ENCODE assay signal across 9 mouse cellular contexts in genomic region chr1:180546798-180547750, GRCm38 (mm10). TPM values are rescaled to one million over a fixed set of nuclear protein-coding genes. Genes with fewer than 3 reads are reported as not detected.
A peak's percentile ranks its signal among the peaks of the same experiment; 100 is the strongest.
DNase-seq lines count a peak whose midpoint lies in the region; ATAC-seq and TF ChIP-seq lines count a peak whose summit lies in the region.
"Had no signal": no experiment of that assay in that cellular context is flagged by ENCODE, and none has a peak within 500 bp of the region (broad histone marks: within the 10 kb centered on the region; RNA-seq: fewer than 3 reads in every experiment).

No protein-coding gene starts in this region.

- intact Hi-C loops in gastrocnemius, adult 2 months (cut with DNase I), result no loop called here

- H3K9me3 ChIP-seq in MEL (replicated peaks; ENCODE audit: insufficient read depth, low read length), result no peaks in the 10 kb centered on the region
- H3K9me3 ChIP-seq in intestine, embryonic 14.5 days (ENCODE audit: control insufficient read depth, low read length), result no peaks in the 10 kb centered on the region
- no peaks in the 10 kb centered on the region for H3K9me3 ChIP-seq in liver, embryonic 15.5 days (replicated peaks)

- H3K4me1 ChIP-seq in MEL (ENCODE audit: control insufficient read depth in 1 of 2, insufficient read depth in 2 of 2, low read length in 2 of 2), result peaks cover 2 to 5% of the 10 kb centered on the region in 2 experiments; a peak in 2 of 4 replicates
- peaks cover 11% of the 10 kb centered on the region for H3K4me1 ChIP-seq in intestine, embryonic 14.5 days (replicated peaks; ENCODE audit: control insufficient read depth, insufficient read depth, low read length)
- no peaks in the 10 kb centered on the region; the same call in 1 of the 2 replicates for H3K4me1 ChIP-seq in liver, embryonic 15.5 days (replicated peaks)

- H3K27me3 ChIP-seq in MEL (ENCODE audit: control insufficient read depth in 1 of 2, insufficient read depth in 2 of 2, low read length in 2 of 2), result peaks cover 0 to 1% of the 10 kb centered on the region in 2 experiments; a peak in 2 of 4 replicates
- H3K27me3 ChIP-seq in intestine, embryonic 14.5 days (replicated peaks; ENCODE audit: control insufficient read depth, insufficient read depth, low read length), result no peaks in the 10 kb centered on the region
- H3K27me3 ChIP-seq in liver, embryonic 15.5 days, result peaks cover 38% of the 10 kb centered on the region

- no peak overlapping the region for H3K27ac ChIP-seq in gastrocnemius, adult 2 months
- no peak overlapping the region for H3K27ac ChIP-seq in MEL (ENCODE audit: control insufficient read depth, low read depth, low read length)
- H3K27ac ChIP-seq in intestine, embryonic 14.5 days (ENCODE audit: low read depth), result 0 out of 2 replicates have a peak overlapping the region, but pooled peaks have one; percentile 11
- no peak overlapping the region for H3K27ac ChIP-seq in liver, embryonic 15.5 days (replicated peaks)

- no peak for TF ChIP-seq CTCF in gastrocnemius, adult 2 months (IDR thresholded peaks at IDR 0.05)
- no peak for TF ChIP-seq CTCF in MEL (IDR thresholded peaks at IDR 0.05 in 2 of 3, conservative IDR thresholded peaks at IDR 0.05 in 1 of 3; ENCODE audit: control insufficient read depth in 1 of 3, insufficient read depth in 1 of 3, low read depth in 2 of 3, low read length in 3 of 3, poor library complexity in 1 of 3, severe bottlenecking in 1 of 3)

- no peak for TF ChIP-seq EP300 in MEL (IDR thresholded peaks at IDR 0.05; ENCODE audit: low read depth in 1 of 2, low read length in 2 of 2)

- H3K36me3 ChIP-seq in MEL (ENCODE audit: control insufficient read depth in 1 of 2, insufficient read depth in 2 of 2, low read length in 2 of 2), result no peaks in the 10 kb centered on the region
- H3K36me3 ChIP-seq in intestine, embryonic 14.5 days (ENCODE audit: control insufficient read depth, insufficient read depth, low read length), result no peaks in the 10 kb centered on the region
- no peaks in the 10 kb centered on the region for H3K36me3 ChIP-seq in liver, embryonic 15.5 days (replicated peaks)

- H3K4me3 ChIP-seq in gastrocnemius, adult 2 months, result peak overlapping the region; percentile 50
- no peak overlapping the region for H3K4me3 ChIP-seq in MEL (ENCODE audit: control insufficient read depth in 1 of 2, insufficient read depth in 1 of 2, low read depth in 2 of 2, low read length in 2 of 2)
- no peak overlapping the region for H3K4me3 ChIP-seq in intestine, embryonic 14.5 days (ENCODE audit: low read depth, low read length)
- H3K4me3 ChIP-seq in liver, embryonic 15.5 days (replicated peaks), result no peak overlapping the region
- H3K4me3 ChIP-seq: erythroblast, embryonic 14.5 days had no signal

- WGBS in intestine, embryonic 14.5 days, result 50% methylated on average over 13 of the region's 13 CpGs
- 50% methylated on average over 13 of the region's 13 CpGs for WGBS in liver, embryonic 15.5 days (ENCODE audit: insufficient replicate concordance)

- H3K4me2 ChIP-seq in intestine, embryonic 14.5 days (ENCODE audit: low read length), result peak overlapping the region; percentile 48
- H3K4me2 ChIP-seq in liver, embryonic 15.5 days, result peak overlapping the region; percentile 23; the same call in 1 of the 2 replicates

- H3K9ac ChIP-seq in MEL (ENCODE audit: control insufficient read depth, low read depth, low read length, poor library complexity, severe bottlenecking), result no peak overlapping the region
- H3K9ac ChIP-seq in intestine, embryonic 14.5 days (ENCODE audit: low read length), result peak overlapping the region; percentile 11; the same call in 1 of the 2 replicates
- no peak overlapping the region for H3K9ac ChIP-seq in liver, embryonic 15.5 days

- 0 out of 2 replicates have a peak, but pooled peaks have one; percentile 3 for ATAC-seq in intestine, embryonic 14.5 days (replicated peaks; ENCODE audit: low FRiP score, low TSS enrichment, low read depth)
- ATAC-seq in liver, embryonic 15.5 days (ENCODE audit: insufficient read depth), result no peak

- TF ChIP-seq POLR2A in MEL (IDR thresholded peaks at IDR 0.05; ENCODE audit: control insufficient read depth in 1 of 2, insufficient read depth in 1 of 2, low read depth in 1 of 2, low read length in 2 of 2, poor library complexity in 1 of 2), result no peak

- no peaks in the 10 kb centered on the region for H3K79me2 ChIP-seq in MEL (ENCODE audit: control insufficient read depth, insufficient read depth, low read length, poor library complexity)

- no peak for TF ChIP-seq RAD21 in MEL (IDR thresholded peaks at IDR 0.05; ENCODE audit: low read depth, low read length)

- no peak for DNase-seq in gastrocnemius, adult 2 months
- no peak for DNase-seq in gastrocnemius, postnatal 25 days
- no peak for DNase-seq in MEL (ENCODE audit: low read depth, low spot score)
- peak; percentile 52 for DNase-seq in intestine, embryonic 14.5 days (ENCODE audit: low spot score)
- no peak for DNase-seq in embryo, embryonic 10 days (ENCODE audit: low spot score)
- DNase-seq in layer of hippocampus, postnatal 25 days (ENCODE audit: extremely low spot score in 1 of 2, low spot score in 1 of 2), result no peak
- DNase-seq in thymus, postnatal 0 days (ENCODE audit: low spot score), result no peak

TF ChIP-seq in MEL, 35 proteins besides CTCF, POLR2A, EP300 and RAD21:
- TF ChIP-seq E2F4 (IDR thresholded peaks at IDR 0.05; ENCODE audit: borderline replicate concordance, low read depth, low read length) (no peak), ZKSCAN1 (IDR thresholded peaks at IDR 0.05; ENCODE audit: low read depth, low read length) (0 out of 2 replicates have a peak, but pooled peaks have one; percentile 36)

RNA-seq across cellular contexts. Expression of gene Parp1, which starts 21.6 kb away (rescaled TPM):
- total RNA-seq in gastrocnemius, adult 2 months (2021), result 10 to 100 TPM; 58.1 to 71.3 TPM
- 10 to 100 TPM; 50.8 to 52.7 TPM for total RNA-seq in gastrocnemius, postnatal 25 days (2021)
- total RNA-seq in MEL (2012; rRNA removed), result 136 and 142 TPM in 2 replicates
- 100 to 1,000 TPM; 140 to 188 TPM for polyA plus RNA-seq in MEL (2012; ENCODE audit: insufficient read depth in 1 of 2, insufficient read length in 2 of 2, low read depth in 1 of 2, low replicate concordance in 2 of 2, missing spikeins in 1 of 2)
- polyA plus RNA-seq in intestine, embryonic 14.5 days (2014; fragmentation: Nextera tagmentation; extraction: Ambion mirVana), result 139 and 145 TPM in 2 replicates
- 54.5 and 62.7 TPM in 2 replicates for polyA plus RNA-seq in liver, embryonic 15.5 days (2015; fragmentation: Nextera tagmentation; extraction: Ambion mirVana)
- total RNA-seq in layer of hippocampus, postnatal 25 days (2021), result 100 to 1,000 TPM; 148 to 156 TPM
- polyA plus RNA-seq in thymus, postnatal 0 days (2015; fragmentation: Nextera tagmentation; extraction: Ambion mirVana), result 86.1 and 90.0 TPM in 2 replicates
